Mouse (Mus musculus): Measurements from ENCODE around the gene Cd9.
A peak's percentile ranks its signal among the peaks of the same experiment; 100 is the strongest.

Cd9 gene

GRCm38 (mm10) chr6:125473939-125474338 lies 20.7 kb downstream of the Cd9 start:
- no peak for DNase-seq

- DNase-seq = no peak
Measured at GRCm38 (mm10) chr6:125473321-125473721, 21.3 kb downstream of the Cd9 start.

DNA sequence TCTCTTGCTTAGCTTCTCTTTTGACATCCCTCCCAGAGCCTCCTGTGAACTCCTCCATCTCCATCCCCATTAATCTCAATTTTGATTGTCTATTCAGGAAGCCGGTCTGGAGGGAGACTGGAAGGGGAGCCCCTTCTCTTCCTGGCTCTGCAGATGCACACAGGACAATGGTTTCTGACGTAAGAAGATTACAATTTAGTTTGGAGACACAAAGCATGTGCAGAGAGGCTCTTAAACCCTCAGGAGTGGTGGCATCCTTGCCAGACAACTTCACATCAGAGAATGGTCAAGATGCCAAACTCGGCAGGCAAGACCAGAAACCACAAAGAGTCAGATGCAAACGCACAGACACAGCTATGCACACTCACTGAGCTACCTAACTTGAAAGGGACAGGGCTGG lies 22.7 kb downstream of the Cd9 start:
- no peak for DNase-seq

GRCm38 (mm10) chr6:125471326-125471725 lies 23.3 kb downstream of the Cd9 start:
- no peak for DNase-seq

GRCm38 (mm10) chr6:125470616-125471015 lies 24.0 kb downstream of the Cd9 start:
- DNase-seq = no peak

DNA sequence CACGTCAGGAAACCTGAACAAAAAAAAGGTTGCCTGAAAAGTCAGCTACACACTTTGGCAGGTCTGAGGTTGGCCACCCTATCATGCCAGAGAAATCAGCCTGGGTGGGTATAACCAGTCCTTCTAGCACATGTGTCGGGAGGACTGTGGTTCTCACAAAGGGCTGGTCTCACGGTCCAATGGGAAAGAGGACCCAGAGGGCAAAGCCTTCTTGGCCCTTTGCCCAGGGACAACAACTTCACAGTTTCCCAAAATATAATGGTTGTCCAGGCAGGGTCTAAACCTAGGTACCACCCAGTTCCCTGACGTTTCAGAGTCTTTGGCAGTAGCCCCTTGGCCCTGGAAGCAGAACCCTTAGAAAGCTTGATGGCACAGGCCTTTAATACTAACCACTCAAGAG lies 25.4 kb downstream of the Cd9 start:
- DNase-seq = no peak

DNA sequence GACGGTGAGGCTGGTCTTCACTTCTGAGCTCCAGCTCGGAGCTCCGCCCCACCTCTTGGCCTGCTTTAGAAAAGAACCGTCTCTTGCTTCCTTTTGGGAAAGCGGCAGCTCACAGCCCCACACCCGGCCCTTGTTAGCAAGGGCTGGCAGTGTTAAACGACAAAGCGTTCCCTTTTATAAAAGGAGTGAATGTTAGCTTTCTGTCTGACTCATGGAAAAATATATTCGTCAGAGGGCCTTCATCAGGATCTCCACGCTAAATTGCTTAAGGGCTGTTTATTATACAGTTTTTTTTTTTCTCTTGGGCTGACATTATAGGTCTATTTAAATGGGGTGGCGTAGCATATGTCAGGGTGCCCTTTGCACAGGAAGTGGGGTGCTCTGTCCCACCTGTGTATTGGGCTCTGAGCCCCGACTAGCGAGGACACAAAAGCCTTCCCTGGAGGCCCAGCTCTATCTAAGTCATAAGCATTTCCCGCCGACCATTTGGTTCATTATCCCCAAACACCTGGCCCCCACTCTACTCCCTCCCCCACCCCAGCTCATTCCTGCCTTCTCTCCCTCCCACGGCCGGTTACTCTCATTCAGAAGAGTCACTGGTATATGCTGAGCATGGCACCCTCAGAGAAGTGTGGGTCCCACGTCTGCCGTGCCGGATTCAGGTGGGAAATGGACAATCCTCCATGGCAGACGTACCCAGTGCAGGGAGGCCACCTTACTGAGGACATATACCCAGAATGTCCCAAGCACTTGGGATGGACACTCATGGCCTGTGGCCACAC lies 26.2 kb downstream of the Cd9 start:
- DNase-seq = no peak

GRCm38 (mm10) chr6:125467301-125467715 lies 27.3 kb downstream of the Cd9 start:
- peak; percentile 96 for DNase-seq

DNA sequence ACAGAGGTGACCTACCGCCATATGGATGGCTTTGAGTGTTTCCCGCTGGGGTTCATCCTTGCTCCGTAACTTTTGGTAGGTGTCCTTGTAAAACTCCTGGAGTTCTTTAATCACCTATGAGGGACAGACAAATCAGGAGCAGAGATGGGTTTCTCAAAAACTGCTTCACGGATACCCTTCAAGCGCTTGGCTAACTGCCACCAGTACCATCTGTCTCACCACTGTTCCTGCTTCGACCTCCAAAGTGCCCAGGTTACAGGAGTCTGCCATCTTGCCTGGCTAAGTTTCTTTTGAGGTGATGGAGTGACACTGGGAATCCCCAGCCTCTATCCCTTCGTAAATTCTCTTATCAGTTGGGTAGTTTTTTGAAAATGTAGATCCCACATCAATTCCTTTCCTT lies 32.3 kb downstream of the Cd9 start:
- no peak for DNase-seq

DNA sequence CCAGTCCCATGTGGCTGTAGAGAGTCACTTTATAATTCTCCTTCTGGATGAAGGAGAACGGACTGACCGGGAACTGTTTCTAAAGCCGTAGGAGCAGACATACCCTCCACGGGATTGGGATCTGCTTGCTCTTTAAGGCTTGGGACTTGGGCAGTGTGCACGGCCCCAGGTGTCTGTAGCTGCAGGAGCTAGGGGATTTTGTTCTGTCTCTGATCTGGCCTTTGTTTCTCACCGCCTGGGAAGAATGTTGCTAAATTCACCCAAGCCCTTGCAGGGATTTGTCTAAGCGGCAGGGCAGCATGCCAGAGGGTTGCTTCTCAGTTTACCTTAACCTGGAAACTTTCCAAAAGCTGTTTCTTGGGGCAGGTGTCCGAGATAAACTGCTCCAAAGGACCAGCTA lies 32.8 kb downstream of the Cd9 start:
- DNase-seq = no peak

GRCm38 (mm10) chr6:125461325-125461724 lies 33.3 kb downstream of the Cd9 start:
- no peak for DNase-seq

DNA sequence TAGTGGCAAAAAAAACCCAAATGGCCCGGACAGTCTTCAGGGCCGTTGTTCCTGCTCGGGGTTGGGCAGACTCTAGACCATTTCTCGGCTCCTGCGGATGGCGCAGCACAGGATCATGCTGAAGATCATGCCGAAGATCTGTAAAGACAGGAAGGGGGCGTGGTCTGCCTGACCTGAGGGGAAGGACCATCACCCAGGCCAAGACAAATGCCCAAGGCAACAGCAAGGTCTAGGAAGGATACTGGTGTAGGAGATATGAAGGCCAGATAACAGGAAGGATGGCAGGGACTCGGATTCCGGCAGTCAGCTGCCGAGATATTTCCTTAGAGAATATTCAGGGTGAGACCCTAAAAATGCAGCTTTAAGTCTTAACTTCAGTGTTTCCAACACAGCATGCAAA lies 34.0 kb downstream of the Cd9 start:
- DNase-seq = no peak

GRCm38 (mm10) chr6:125459903-125460302 lies 34.7 kb downstream of the Cd9 start:
- DNase-seq = no peak

DNA sequence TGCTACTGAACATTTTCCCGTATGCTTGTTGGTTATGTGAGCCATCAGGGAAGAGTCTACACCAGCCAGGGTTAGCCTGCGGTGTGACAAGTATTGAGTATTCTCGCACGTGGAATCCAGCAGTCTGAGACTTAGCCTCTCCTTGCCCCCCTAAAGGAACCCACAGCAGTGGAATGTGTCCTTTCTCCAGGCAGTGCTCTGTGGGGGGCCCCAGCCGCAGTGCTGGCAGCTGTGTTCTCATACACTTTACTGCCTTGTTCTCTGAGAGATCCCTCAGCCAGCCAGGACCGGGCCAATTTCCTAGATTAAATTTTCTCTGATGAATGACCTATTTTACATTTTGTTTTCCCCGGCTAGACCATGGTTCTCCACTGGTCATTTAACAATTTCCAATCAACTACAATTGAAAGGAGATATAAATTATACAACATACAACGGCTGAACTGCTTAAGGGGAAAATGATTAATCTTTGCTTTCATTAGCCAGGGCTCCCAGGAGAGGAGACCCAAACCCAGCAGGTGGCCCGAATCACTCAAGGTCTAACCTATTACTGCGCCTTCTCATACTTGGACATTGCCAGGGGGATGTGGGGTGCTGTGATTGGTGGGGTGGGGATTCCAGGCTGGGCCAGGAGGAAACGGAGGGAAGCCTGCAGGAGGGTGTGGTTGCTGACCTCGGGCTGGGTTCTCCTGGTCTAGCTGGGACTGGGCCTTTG lies 38.6 kb downstream of the Cd9 start:
- DNase-seq = peak; percentile 61

DNA sequence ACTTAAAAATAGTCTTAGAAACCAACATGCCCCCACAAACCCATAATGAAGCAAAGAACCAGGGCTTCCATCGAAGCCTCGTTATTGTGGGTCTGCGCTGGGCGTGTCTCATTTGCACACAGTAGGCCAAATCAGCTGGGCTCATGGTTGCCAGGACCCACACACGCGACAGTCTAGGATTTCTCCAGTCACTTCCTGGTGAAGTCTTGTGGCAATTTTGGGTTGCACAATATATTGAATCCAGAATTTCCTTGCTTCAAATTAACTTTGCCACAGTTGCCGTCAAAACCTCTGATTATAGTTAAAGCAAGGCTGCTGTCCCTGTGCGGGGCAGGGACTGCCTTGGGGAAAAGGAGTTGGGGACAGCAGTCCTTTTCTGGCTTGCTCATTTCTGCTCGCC lies 39.9 kb downstream of the Cd9 start:
- DNase-seq = no peak

DNA sequence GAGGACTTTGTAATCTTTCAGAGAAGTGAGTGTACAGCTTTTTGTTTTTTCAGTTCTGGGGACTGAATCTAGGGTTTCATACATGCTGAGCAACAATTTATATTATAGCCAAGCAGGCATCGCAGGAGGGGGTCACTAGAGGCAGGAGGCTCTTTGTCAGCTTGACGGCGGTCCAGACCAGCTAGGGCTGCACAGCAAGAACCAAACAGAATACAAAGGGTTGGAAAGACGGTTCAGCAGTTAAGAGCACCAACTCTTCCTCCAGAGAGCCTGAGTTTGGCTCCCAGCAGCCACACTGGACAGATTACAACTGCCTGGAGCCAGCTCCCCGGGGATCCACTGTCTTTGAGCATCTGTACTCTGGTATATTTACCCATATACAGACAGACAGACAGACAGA lies 40.3 kb downstream of the Cd9 start:
- no peak for DNase-seq

DNA sequence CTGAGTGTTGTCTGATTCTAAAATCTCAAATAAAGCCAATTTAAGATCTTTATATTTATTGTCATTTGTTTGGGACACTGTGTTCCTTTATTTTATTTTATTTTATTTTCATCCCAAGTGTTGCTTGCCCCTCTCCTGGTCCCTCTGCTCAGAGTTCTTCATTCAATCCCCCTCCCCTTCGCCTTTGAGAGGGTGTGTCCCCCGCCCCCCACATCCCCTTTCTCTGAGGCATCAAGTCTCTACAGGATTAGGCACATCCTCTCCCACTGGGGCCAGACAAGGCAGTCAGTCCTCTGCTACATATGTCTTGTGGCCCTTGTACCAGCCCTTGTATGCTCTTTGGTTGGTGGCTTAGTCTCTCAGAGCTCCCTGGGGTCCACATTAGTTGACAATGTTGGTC lies 46.9 kb downstream of the Cd9 start:
- DNase-seq = no peak

- no peak for DNase-seq
Measured at GRCm38 (mm10) chr6:125447205-125447604, 47.4 kb downstream of the Cd9 start.

GRCm38 (mm10) chr6:125445381-125445780 lies 49.2 kb downstream of the Cd9 start:
- DNase-seq = no peak

DNA sequence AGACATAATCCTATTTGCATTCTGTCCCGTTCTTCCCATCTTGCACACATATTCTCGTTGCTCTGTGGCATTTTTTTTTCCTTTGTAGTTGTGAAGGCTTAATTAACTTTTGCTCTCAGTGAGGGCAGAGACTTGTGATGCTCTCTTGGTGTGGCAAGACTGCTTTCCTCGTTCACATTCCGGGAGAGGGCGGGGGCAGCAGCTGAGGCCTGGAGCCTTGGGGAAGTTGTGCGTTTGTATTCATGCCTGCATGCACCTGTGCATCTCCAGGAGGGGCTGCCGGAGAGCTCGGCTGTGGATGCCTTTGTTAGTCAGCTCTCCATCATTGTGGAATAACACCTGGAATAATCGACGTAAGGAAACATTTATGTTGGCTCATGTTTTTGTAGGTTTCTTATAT lies 52.0 kb downstream of the Cd9 start:
- DNase-seq = no peak

- no peak for DNase-seq
Measured at GRCm38 (mm10) chr6:125436753-125437152, 57.8 kb downstream of the Cd9 start.

- DNase-seq = no peak
Measured at GRCm38 (mm10) chr6:125434735-125435518, 59.7 kb downstream of the Cd9 start.

DNA sequence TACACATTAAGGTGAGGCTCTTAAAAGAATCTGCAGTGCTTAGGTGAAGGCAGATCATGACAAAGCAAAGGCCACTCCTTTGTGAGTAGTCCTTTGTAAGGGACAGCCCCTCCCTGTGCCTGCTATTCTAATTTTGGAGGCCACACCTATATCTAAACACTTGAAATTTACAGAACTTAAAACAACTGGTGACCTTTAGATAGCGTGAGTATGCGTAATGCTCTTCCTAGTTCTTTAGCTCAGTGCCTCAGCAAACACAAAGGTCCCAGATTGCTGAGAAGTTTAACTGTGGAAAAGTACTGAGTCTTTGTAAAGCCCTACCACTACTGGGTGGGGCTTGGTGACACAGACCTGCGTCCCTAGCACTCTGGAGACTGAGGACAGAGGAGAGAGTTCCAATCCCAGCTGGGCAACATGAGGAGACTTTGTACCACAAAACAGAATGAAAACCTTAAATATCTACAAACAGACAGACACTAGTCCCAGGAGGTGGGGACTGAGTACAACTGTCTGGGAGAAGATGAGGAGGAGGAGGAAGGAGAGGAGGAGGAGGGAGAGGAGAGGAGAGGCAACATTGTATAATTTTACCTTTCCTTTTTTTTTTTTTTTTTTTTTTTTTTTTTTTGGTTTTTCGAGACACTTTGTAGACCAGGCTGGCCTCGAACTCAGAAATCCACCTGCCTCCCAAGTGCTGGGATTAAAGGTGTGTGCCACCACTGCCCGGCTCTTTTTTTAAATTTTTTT lies 60.7 kb downstream of the Cd9 start:
- DNase-seq = no peak

All from retina, postnatal 1 day (tissue).